Mouse (Mus musculus) left cerebral cortex, adult 2 months (tissue): ENCODE measurements at regions not wholly inside any gene's neighbourhood (a gene's known extent, or its start where the extent isn't known, plus 50 kb on each side); places are given as distances from the start of the nearest gene placed in this dataset.

ENCODE experiments used
- DNase-seq, 2 experiments: peaks; one replicate each; pipeline ENCODE4 v3.0.0; 2021 to 2022; ENCODE audit warnings: low spot score in 2 of 2, mixed read lengths in 1 of 2; ENCODE audit errors: extremely low spot score in 1 of 2
- H3K27ac ChIP-seq: fragments of 200-600 bp; 2 replicates; pipeline ENCODE4 v1.8.1; 2022
- H3K4me3 ChIP-seq: fragments of 200-600 bp; 2 replicates; pipeline ENCODE4 v1.8.1; 2022
- CTCF ChIP-seq: fragments of 200-600 bp; IDR thresholded peaks from 2 replicates; pipeline ENCODE4 v1.8.1; 2022; ENCODE audit warnings: antibody characterized with exemption, mild to moderate bottlenecking, moderate library complexity
- intact Hi-C: fragments of 180-260 bp; cut with DNase I; formaldehyde crosslinking; loops from one replicate; pipeline ENCODE4 v1.15.1; 2025

- TF ChIP-seq CTCF, result no peak
- no peak overlapping the region; the same call in 1 of the 2 replicates for H3K27ac ChIP-seq
- DNase-seq, result no peak
- peak overlapping the region; percentile 29; the same call in 1 of the 2 replicates for H3K4me3 ChIP-seq
- intact Hi-C loops, result loop anchor here (2.0 to 5.0 kb wide), 3 partner anchors 67 to 304 kb away; partner anchors contain the start of gene Zdhhc17
Observed at GRCm38 (mm10) chr10:111099059-111099811, 65.3 kb upstream of the Osbpl8 start.

- intact Hi-C loops, result loop anchor here (5.0 kb wide), 2 partner anchors 65 to 85 kb away; partner anchors contain the start of gene Zdhhc17
- DNase-seq, result no peak
- Histone ChIP-seq H3K27ac (no peak overlapping the region), H3K4me3 (no peak overlapping the region)
- TF ChIP-seq CTCF, result no peak
Observed at GRCm38 (mm10) chr10:111097245-111097644, 67.3 kb upstream of the Osbpl8 start.

GRCm38 (mm10) chr10:111096811-111097210 is 67.7 kb upstream of the Osbpl8 start:
- intact Hi-C loops, result loop anchor here (5.0 kb wide), 2 partner anchors 65 to 85 kb away; partner anchors contain the start of gene Zdhhc17
- Histone ChIP-seq H3K27ac (no peak overlapping the region), H3K4me3 (no peak overlapping the region)
- no peak for DNase-seq
- no peak for TF ChIP-seq CTCF

- TF ChIP-seq CTCF, result no peak
- no peak overlapping the region for H3K27ac ChIP-seq
- intact Hi-C loops, result no loop called here
- no peak overlapping the region for H3K4me3 ChIP-seq
- no peak for DNase-seq
Observed at GRCm38 (mm10) chr10:111094405-111094804, 70.1 kb upstream of the Osbpl8 start.

- no peak overlapping the region for H3K4me3 ChIP-seq
- no peak overlapping the region for H3K27ac ChIP-seq
- TF ChIP-seq CTCF, result no peak
- intact Hi-C loops, result no loop called here
- no peak for DNase-seq
Observed at GRCm38 (mm10) chr10:111089382-111089781, 75.2 kb upstream of the Osbpl8 start.

- H3K27ac ChIP-seq, result no peak overlapping the region
- intact Hi-C loops, result no loop called here
- H3K4me3 ChIP-seq, result no peak overlapping the region
- TF ChIP-seq CTCF, result no peak
- DNase-seq, result no peak
Observed at GRCm38 (mm10) chr10:111085561-111085960, 75.6 kb upstream of the Zdhhc17 start.

DNA sequence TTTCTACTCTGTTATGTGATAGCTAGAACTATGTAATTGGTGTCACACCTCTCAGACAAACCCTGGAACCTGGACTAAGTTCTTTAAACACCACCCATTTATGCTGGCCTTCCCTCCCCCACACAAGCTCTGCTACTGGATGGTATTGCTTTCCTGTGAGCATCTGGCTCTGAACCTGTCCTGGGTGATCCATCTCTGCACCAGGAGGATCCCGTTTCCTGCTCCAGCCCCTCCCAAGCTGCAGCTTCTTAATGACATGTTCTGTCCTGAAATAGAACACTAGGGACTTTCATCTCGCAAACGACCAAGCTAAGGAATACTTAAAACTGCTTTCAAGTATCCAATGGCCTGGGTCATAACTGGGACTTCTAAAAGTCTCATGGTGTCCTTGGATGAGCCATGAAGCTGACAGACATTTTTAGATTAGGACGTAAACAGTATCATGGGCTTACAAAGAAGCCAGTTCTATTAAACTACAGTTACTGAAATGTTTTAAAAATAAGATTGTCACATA is 74.4 kb upstream of the Zdhhc17 start:
- Histone ChIP-seq H3K27ac (no peak overlapping the region), H3K4me3 (no peak overlapping the region)
- intact Hi-C loops, result no loop called here
- DNase-seq, result no peak
- no peak for TF ChIP-seq CTCF

DNA sequence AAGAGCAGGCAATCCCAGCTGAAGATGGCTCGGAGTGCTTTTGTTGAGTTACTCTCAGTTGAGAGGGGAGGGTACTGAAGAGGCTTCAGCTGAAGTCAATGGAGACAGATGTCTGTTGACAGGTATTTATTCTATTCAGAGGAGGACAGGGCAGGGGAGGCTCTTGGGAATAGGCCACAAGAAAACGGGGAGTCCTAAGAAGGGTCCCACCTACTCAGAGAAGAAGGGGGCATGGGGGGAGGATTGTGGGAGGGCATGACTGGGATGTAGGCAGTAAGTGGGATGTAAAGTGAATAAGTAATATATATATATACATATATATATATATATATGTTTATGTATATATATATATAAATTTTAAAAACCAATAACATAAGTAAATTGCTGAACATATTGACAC is 73.9 kb upstream of the Zdhhc17 start:
- no peak overlapping the region for H3K27ac ChIP-seq
- TF ChIP-seq CTCF, result no peak
- H3K4me3 ChIP-seq, result no peak overlapping the region
- intact Hi-C loops, result no loop called here
- no peak for DNase-seq

DNA sequence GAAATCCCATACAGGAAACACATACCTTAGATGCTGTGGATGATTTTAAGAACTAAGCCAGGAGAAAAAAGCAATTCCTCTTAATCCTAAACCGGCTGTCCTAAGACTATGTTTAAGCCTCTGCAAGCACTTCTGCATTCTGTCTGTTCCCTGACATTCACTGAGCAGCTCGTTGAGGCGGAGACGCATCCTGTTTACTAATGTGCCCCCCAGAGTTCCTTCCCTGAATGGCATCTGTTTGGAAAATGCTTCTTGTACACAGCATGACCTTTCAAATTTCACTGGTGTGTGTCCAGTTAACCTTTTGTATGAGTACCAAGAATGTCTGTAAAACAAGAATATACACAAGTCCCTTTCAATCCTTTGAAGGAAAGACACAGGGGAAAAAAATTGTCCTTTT is 73.4 kb upstream of the Zdhhc17 start:
- TF ChIP-seq CTCF, result peak; percentile 14
- no peak overlapping the region for H3K4me3 ChIP-seq
- no peak overlapping the region for H3K27ac ChIP-seq
- DNase-seq, result no peak
- intact Hi-C loops, result no loop called here

- intact Hi-C loops, result no loop called here
- DNase-seq, result no peak
Observed at GRCm38 (mm10) chr10:111080322-111080721, 70.4 kb upstream of the Zdhhc17 start.

DNA sequence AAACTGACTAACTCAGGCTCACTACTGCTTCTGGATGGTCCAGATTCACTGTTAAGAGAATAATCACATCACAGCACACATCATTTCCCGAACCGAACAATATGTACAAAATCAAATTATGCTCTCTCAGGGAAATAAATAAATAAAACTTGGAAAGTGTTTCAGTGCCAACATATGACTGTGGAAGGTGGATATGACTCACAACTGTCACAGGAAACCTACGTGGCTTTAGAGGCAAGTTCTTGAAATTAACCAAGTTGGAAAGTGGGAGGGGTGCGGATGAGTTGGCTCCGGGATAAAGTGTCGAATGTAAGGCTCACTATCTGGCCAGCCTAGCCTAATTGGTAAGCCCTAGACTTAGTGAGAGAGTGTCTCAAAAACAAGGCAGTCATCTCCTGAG is 69.1 kb upstream of the Zdhhc17 start:
- DNase-seq, result no peak
- no peak overlapping the region for H3K27ac ChIP-seq
- no peak for TF ChIP-seq CTCF
- no peak overlapping the region for H3K4me3 ChIP-seq
- intact Hi-C loops, result no loop called here

More at GRCm38 (mm10) chr10:111080322-111080721, 70.4 kb upstream of the Zdhhc17 start:
- no peak overlapping the region for H3K4me3 ChIP-seq
- H3K27ac ChIP-seq, result no peak overlapping the region
- TF ChIP-seq CTCF, result no peak

GRCm38 (mm10) chr10:111077632-111078031 is 67.7 kb upstream of the Zdhhc17 start:
- intact Hi-C loops, result no loop called here
- DNase-seq, result no peak

More at GRCm38 (mm10) chr10:111077632-111078031, 67.7 kb upstream of the Zdhhc17 start:
- no peak for TF ChIP-seq CTCF
- Histone ChIP-seq H3K4me3 (no peak overlapping the region), H3K27ac (no peak overlapping the region)
